Mouse (Mus musculus) cerebellum, adult 2 months (tissue): ENCODE data around the gene Lmo7.

ENCODE experiments used
- CTCF ChIP-seq: fragments of 200-500 bp; IDR thresholded peaks from 2 replicates; pipeline ENCODE4 v1.5.1; 2011; ENCODE audit warnings: low read depth, mild to moderate bottlenecking, control low read depth, low read length, moderate library complexity, borderline replicate concordance; ENCODE audit not compliant: insufficient read depth
- POLR2A ChIP-seq: fragments of 200-500 bp; IDR thresholded peaks from 2 replicates; pipeline ENCODE4 v1.6.1; 2011; ENCODE audit warnings: low read length, control low read depth, borderline replicate concordance; ENCODE audit not compliant: insufficient read depth

DNA sequence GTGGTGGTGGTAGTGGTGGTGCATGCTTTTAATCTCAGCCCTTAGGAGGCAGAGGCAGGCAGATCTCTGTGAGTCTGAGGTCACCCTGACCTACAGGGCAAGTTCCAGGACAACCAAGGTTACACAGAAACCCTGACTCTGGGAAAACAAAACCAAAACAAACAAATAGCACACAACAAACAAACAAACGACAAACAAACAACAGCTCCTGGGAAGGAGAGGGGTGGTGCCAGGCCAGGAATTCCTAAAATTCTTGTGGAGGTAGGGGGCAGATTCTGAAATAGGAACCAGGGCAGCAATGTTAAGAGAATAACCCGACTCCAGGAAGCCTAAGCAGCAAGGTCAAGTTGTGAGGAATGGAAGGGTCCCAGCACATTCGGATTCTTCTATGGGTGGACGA, 7.7 kb downstream of the Lmo7 start:
- no peak for TF ChIP-seq POLR2A
- TF ChIP-seq CTCF = no peak
